Comparison of ENCODE assay signal across 29 mouse cellular contexts in genomic region chr5:53078453-53078852, GRCm38 (mm10). TPM values are rescaled to one million over a fixed set of nuclear protein-coding genes. Genes with fewer than 3 reads are reported as not detected.
DNase-seq lines count a peak whose midpoint lies in the region; ATAC-seq lines count a peak whose summit lies in the region.
"Had no signal": no experiment of that assay in that cellular context is flagged by ENCODE, and none has a peak within 500 bp of the region (broad histone marks: within the 10 kb centered on the region; RNA-seq: fewer than 3 reads in every experiment).

No protein-coding gene starts in this region.

- no peak overlapping the region for H3K4me3 ChIP-seq in kidney, embryonic 16.5 days (ENCODE audit: low read length)
- H3K4me3 ChIP-seq in intestine, embryonic 15.5 days (replicated peaks): no peak overlapping the region
- H3K4me3 ChIP-seq: embryonic facial prominence, embryonic 13.5 days; forebrain, embryonic 10.5 days; forebrain, embryonic 15.5 days; limb, embryonic 10.5 days; limb, embryonic 15.5 days; liver, embryonic 15.5 days; midbrain, embryonic 10.5 days; midbrain, embryonic 15.5 days had no signal

- WGBS in kidney, embryonic 16.5 days: 55% methylated on average over 4 of the region's 4 CpGs
- WGBS in intestine, embryonic 15.5 days: 51% methylated on average over 4 of the region's 4 CpGs

- no peak for ATAC-seq in kidney, embryonic 16.5 days (ENCODE audit: low FRiP score, low TSS enrichment)
- peak; percentile 90 for ATAC-seq in intestine, embryonic 15.5 days
- ATAC-seq in activated CD4-positive, CD25-positive, alpha-beta regulatory T cell, adult 4 months: no peak
- ATAC-seq: forebrain, embryonic 15.5 days; hindbrain, postnatal 0 days; midbrain, embryonic 15.5 days; Patski had no signal

- H3K4me1 ChIP-seq in kidney, embryonic 16.5 days (ENCODE audit: insufficient read depth, low read length): no peaks in the 10 kb centered on the region
- H3K4me1 ChIP-seq in intestine, embryonic 15.5 days (replicated peaks): 0 out of 2 replicates have a peak, but pooled peaks cover 5% of the 10 kb centered on the region
- H3K4me1 ChIP-seq: embryonic facial prominence, embryonic 13.5 days; forebrain, embryonic 10.5 days; forebrain, embryonic 15.5 days; limb, embryonic 10.5 days; limb, embryonic 15.5 days; midbrain, embryonic 10.5 days; midbrain, embryonic 15.5 days had no signal

- peak; percentile 64 for DNase-seq in kidney, adult 18-20 months
- DNase-seq in kidney, adult 9 months: peak; percentile 92
- peak; percentile 81 to 86 for DNase-seq in kidney, postnatal 36 days
- no peak for DNase-seq in thymus, postnatal 25 days
- no peak for DNase-seq in c-Kit-positive CD71-positive TER-119-positive erythroid progenitor cells, embryonic 14.5 days (ENCODE audit: low spot score)
- DNase-seq: adrenal gland, postnatal 14 days; cerebellum, adult 11-12 months; cerebellum, adult 9-11 months; heart, postnatal 14 days; layer of hippocampus, adult 9-11 months; lung, embryonic 14.5 days; lung, postnatal 14 days; right cerebral cortex, postnatal 25 days had no signal

- no peaks in the 10 kb centered on the region for H3K36me3 ChIP-seq in kidney, embryonic 16.5 days (ENCODE audit: insufficient read depth, low read length)
- no peaks in the 10 kb centered on the region for H3K36me3 ChIP-seq in intestine, embryonic 15.5 days
- H3K36me3 ChIP-seq: embryonic facial prominence, embryonic 13.5 days; forebrain, embryonic 10.5 days; forebrain, embryonic 15.5 days; limb, embryonic 10.5 days; limb, embryonic 15.5 days; liver, embryonic 15.5 days; midbrain, embryonic 10.5 days; midbrain, embryonic 15.5 days had no signal

- no peak overlapping the region for H3K9ac ChIP-seq in kidney, embryonic 16.5 days (replicated peaks; ENCODE audit: low read length)
- no peak overlapping the region for H3K9ac ChIP-seq in intestine, embryonic 15.5 days
- H3K9ac ChIP-seq: embryonic facial prominence, embryonic 13.5 days; forebrain, embryonic 15.5 days; limb, embryonic 15.5 days; liver, embryonic 15.5 days; lung, embryonic 14.5 days; midbrain, embryonic 15.5 days had no signal

- no peak overlapping the region for H3K4me2 ChIP-seq in kidney, embryonic 16.5 days (replicated peaks; ENCODE audit: low read depth, low read length)
- H3K4me2 ChIP-seq in intestine, embryonic 15.5 days (replicated peaks): no peak overlapping the region
- H3K4me2 ChIP-seq: embryonic facial prominence, embryonic 13.5 days; forebrain, embryonic 15.5 days; limb, embryonic 15.5 days; liver, embryonic 15.5 days; lung, embryonic 14.5 days; midbrain, embryonic 15.5 days had no signal

- no peak overlapping the region for H3K27ac ChIP-seq in kidney, embryonic 16.5 days (ENCODE audit: low read length)
- H3K27ac ChIP-seq in intestine, embryonic 15.5 days: peak overlapping the region; percentile 63
- H3K27ac ChIP-seq: embryonic facial prominence, embryonic 13.5 days; forebrain, embryonic 10.5 days; forebrain, embryonic 15.5 days; hindbrain, postnatal 0 days; limb, embryonic 10.5 days; limb, embryonic 15.5 days; liver, embryonic 15.5 days; midbrain, embryonic 10.5 days; midbrain, embryonic 15.5 days had no signal

- H3K9me3 ChIP-seq in kidney, embryonic 16.5 days (ENCODE audit: low read length): no peaks in the 10 kb centered on the region
- no peaks in the 10 kb centered on the region for H3K9me3 ChIP-seq in intestine, embryonic 15.5 days
- H3K9me3 ChIP-seq: embryonic facial prominence, embryonic 13.5 days; forebrain, embryonic 10.5 days; forebrain, embryonic 15.5 days; limb, embryonic 10.5 days; limb, embryonic 15.5 days; liver, embryonic 15.5 days; midbrain, embryonic 10.5 days; midbrain, embryonic 15.5 days had no signal

- no peaks in the 10 kb centered on the region for H3K27me3 ChIP-seq in kidney, embryonic 16.5 days (ENCODE audit: insufficient read depth, low read length)
- no peaks in the 10 kb centered on the region for H3K27me3 ChIP-seq in intestine, embryonic 15.5 days (replicated peaks)
- H3K27me3 ChIP-seq: embryonic facial prominence, embryonic 13.5 days; forebrain, embryonic 15.5 days; limb, embryonic 15.5 days; liver, embryonic 15.5 days; midbrain, embryonic 15.5 days; Patski had no signal

RNA-seq across cellular contexts. Expression of gene Slc34a2, which starts 40.6 kb away (rescaled TPM):
- 0.64 and 2.5 TPM in 2 replicates for polyA plus RNA-seq in kidney, embryonic 16.5 days (2015; fragmentation: Nextera tagmentation; extraction: Ambion mirVana)
- 16.3 and 18.3 TPM in 2 replicates for polyA plus RNA-seq in intestine, embryonic 15.5 days (2015; fragmentation: Nextera tagmentation; extraction: Ambion mirVana)
- not detected for polyA plus RNA-seq in activated CD4-positive, CD25-positive, alpha-beta regulatory T cell, adult 4 months (2017; shearing (Covaris generic))
- polyA plus RNA-seq: forebrain, embryonic 10.5 days; forebrain, embryonic 15.5 days; heart, embryonic 14.5 days; hindbrain, embryonic 11.5 days; limb, embryonic 10.5 days; midbrain, embryonic 10.5 days; spleen, adult 2 months had no signal

Comparison
In these comparisons a context has a peak if more than half of its experiments do, and no peak if none do; other contexts are left out.
1. DNase-seq: peak in kidney, adult 18-20 months (single experiment), kidney, adult 9 months (single experiment) and kidney, postnatal 36 days (2 of 2); none in thymus, postnatal 25 days (single experiment) and c-Kit-positive CD71-positive TER-119-positive erythroid progenitor cells, embryonic 14.5 days (single experiment).